Mouse (Mus musculus) heart, embryonic 11.5 days (tissue): Measurements from ENCODE around the gene Mrps21. TPM values are rescaled to one million over a fixed set of nuclear protein-coding genes. Genes with fewer than 3 reads are reported as not detected.

Source experiments
- ATAC-seq: fragments of 200-750 bp; cut with Nextera tagmentation; replicated peaks from 2 replicates; pipeline ENCODE4 v1.8.0; 2017; ENCODE audit warnings: moderate library complexity; ENCODE audit not compliant: insufficient number of reproducible peaks, low FRiP score, low TSS enrichment
- H3K27ac ChIP-seq: fragments of 300-500 bp; sonication (generic); 2 replicates; pipeline ENCODE4 v1.5.1; 2014; ENCODE audit warnings: mild to moderate bottlenecking, low read depth, low read length
- H3K27me3 ChIP-seq: fragments of 300-500 bp; sonication (generic); 2 replicates; pipeline ENCODE4 v1.6.1; 2014; ENCODE audit warnings: mild to moderate bottlenecking, low read length, mixed read lengths; ENCODE audit not compliant: control insufficient read depth, insufficient read depth
- H3K36me3 ChIP-seq: fragments of 300-500 bp; sonication (generic); 2 replicates; pipeline ENCODE4 v1.6.1; 2014; ENCODE audit warnings: mild to moderate bottlenecking, low read length, moderate library complexity, mixed read lengths; ENCODE audit not compliant: control insufficient read depth, insufficient read depth
- H3K4me1 ChIP-seq: fragments of 300-500 bp; sonication (generic); 2 replicates; pipeline ENCODE4 v1.6.1; 2014; ENCODE audit warnings: low read length; ENCODE audit not compliant: control insufficient read depth, insufficient read depth
- H3K4me2 ChIP-seq: fragments of 300-500 bp; sonication (generic); 2 replicates; pipeline ENCODE4 v1.6.1; 2014; ENCODE audit warnings: mild to moderate bottlenecking, moderate library complexity
- H3K4me3 ChIP-seq: fragments of 300-500 bp; sonication (generic); 2 replicates; pipeline ENCODE4 v1.5.1; 2014; ENCODE audit warnings: low read depth, low read length
- H3K9ac ChIP-seq: fragments of 300-500 bp; sonication (generic); 2 replicates; pipeline ENCODE4 v1.6.1; 2014; ENCODE audit warnings: mild to moderate bottlenecking, low read depth, low read length, moderate library complexity
- H3K9me3 ChIP-seq: fragments of 300-500 bp; sonication (generic); replicated peaks from 2 replicates; pipeline ENCODE4 v1.6.1; 2016; ENCODE audit warnings: low read length; ENCODE audit not compliant: control insufficient read depth
- WGBS: fragments of 180-500 bp; shearing (Covaris S2); extraction: QIAGEN DNeasy Blood & Tissue Kit; methylation state at CpG from one replicate; pipeline ENCODE4 v1.1.7; 2014; ENCODE audit not compliant: insufficient replicate concordance; 5-methylcytosine and 5-hydroxymethylcytosine counted together
- polyA plus RNA-seq: library from polyadenylated mRNA; unstranded; fragments of >200 nt; fragmentation: Nextera tagmentation; extraction: Ambion mirVana; gene quantifications from 2 replicates; pipeline ENCODE4 v1.2.1, GENCODE M21; 2014

Mrps21 gene
- polyA plus RNA-seq, 1 experiment from 2014 or later: 410 TPM

DNA sequence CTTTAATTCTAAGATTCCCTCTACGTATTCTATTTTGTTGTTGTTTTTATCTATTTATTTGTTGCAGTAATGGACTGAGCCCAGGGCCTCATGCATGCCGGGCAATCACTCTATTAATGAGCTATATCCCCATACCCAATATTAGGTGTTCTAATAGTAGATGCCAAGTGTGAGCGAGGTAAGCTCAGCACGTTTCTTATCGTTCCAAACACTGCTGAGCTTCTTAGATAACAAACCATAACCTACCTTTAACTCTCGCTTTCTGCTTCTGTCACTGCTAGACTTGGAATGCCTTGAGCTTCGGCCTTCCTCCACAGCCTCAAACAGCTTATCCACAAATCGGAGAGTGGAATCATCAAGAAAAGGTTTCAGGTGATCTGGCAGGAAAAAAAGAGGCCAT, 20.0 kb downstream of the Mrps21 start:
- Histone ChIP-seq H3K9me3 (no peaks in the 10 kb centered on the region), H3K9ac (no peak overlapping the region), H3K27me3 (no peaks in the 10 kb centered on the region), H3K36me3 (peaks cover 42% of the 10 kb centered on the region), H3K4me2 (no peak overlapping the region), H3K4me1 (peaks cover 11% of the 10 kb centered on the region; the same call in 1 of the 2 replicates), H3K4me3 (no peak overlapping the region), H3K27ac (no peak overlapping the region)
- no peak for ATAC-seq
- WGBS: 86% methylated on average over 8 of the region's 8 CpGs

DNA sequence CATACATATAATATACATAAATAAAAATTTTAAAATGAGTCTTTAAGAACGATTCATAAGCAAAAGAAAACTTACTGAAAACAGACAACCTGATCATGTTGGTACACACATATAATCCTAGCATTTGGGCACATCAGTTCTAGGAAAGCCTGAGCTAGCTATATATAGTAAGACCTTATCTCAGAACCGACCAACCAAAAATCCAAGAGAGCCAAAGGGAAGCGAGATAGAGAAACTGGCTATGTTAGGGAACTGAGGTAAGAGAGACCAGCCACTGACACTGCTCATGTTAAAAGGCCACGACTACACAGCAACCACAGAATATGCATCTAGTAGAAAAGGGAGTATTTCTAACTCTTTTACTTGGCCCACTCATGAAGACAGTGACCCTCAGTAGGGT, 20.7 kb downstream of the Mrps21 start:
- ATAC-seq: no peak; the same call in 1 of the 2 replicates
- no peak overlapping the region for H3K9ac ChIP-seq
- peaks cover 48% of the 10 kb centered on the region for H3K36me3 ChIP-seq
- WGBS: 44% methylated on average over 4 of the region's 4 CpGs
- no peak overlapping the region for H3K27ac ChIP-seq
- peaks cover 11% of the 10 kb centered on the region; the same call in 1 of the 2 replicates for H3K4me1 ChIP-seq
- no peak overlapping the region for H3K4me3 ChIP-seq
- no peak overlapping the region for H3K4me2 ChIP-seq
- H3K27me3 ChIP-seq: no peaks in the 10 kb centered on the region
- no peaks in the 10 kb centered on the region for H3K9me3 ChIP-seq

DNA sequence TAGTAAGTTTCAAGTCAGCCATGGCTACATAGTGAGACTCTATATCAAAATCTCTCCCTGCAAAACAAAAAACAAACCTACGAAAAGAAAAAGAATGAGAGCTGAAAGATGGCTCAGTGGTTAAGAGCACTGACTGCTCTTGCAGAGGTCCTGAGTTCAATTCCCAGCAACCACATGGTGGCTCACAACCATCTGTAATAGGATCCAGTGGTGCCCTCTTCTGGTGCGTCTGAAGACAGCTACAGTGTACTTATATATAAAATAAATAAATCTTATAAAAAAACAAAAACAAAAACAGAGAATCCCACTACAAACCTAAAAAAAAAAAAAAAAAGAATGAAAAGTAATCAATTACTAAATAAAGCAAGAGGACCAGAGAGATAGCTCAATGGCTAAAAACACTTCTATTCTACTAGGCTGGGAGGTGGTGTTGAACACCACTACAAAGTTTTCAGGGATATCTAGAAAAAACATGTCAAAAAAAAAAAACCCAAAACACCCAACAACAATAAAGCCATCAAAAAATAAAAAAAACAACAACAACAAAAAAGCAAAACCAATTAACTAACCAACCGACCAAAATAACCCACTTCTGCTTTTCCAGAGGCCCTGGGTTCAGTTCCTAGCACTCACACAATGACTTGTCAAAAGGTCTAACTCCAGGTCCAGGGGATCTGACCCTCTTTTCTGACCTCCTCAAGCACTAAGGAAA, 28.7 kb downstream of the Mrps21 start:
- no peaks in the 10 kb centered on the region for H3K27me3 ChIP-seq
- no peak overlapping the region for H3K4me3 ChIP-seq
- no peak overlapping the region for H3K4me2 ChIP-seq
- peaks cover 49% of the 10 kb centered on the region for H3K36me3 ChIP-seq
- no peaks in the 10 kb centered on the region for H3K9me3 ChIP-seq
- H3K4me1 ChIP-seq: no peaks in the 10 kb centered on the region
- ATAC-seq: no peak
- H3K27ac ChIP-seq: no peak overlapping the region
- H3K9ac ChIP-seq: no peak overlapping the region
- 88% methylated on average over 3 of the region's 3 CpGs for WGBS

DNA sequence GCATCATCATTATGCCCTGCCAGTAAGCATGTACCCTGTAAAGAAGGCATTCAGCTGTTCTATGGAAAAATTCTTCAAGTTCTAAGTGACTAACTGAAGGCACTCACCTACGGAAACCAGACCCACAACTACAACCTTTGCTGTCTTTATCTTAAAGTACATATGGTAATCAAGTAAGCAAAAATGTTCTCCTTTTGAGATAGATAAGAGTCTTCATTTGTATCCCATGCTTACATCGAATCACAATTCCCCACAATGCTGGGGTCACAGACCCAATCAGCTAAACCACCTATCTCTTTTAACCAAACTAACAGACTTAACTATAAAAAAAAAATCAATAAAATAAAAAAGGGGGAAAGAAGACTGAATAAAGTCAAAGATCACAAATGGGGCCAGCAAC, 32.1 kb downstream of the Mrps21 start:
- no peak for ATAC-seq
- 81% methylated on average over 2 of the region's 2 CpGs for WGBS
- Histone ChIP-seq H3K4me3 (no peak overlapping the region), H3K9me3 (no peaks in the 10 kb centered on the region), H3K9ac (no peak overlapping the region), H3K27me3 (no peaks in the 10 kb centered on the region), H3K27ac (no peak overlapping the region), H3K4me1 (no peaks in the 10 kb centered on the region), H3K36me3 (peaks cover 40% of the 10 kb centered on the region), H3K4me2 (no peak overlapping the region)

DNA sequence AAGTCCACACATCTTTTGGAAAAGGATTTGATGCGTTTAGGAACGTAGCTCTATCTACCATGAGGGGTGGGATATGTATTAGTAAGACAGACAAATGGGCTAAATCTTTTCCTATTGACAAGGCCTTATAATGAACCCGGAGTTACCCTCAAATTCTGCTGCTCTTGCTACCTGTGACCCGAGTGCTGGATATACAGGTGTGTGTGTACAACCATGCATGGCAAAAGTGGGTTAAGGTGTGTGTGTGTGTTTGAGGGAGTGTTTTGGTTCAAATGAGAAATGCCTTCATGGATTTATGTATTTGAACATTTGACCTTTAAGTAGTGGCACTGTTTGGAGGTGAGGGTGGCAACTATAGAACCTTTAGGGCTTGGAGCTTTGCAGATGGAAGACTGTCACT, 42.3 kb downstream of the Mrps21 start:
- Histone ChIP-seq H3K4me3 (no peak overlapping the region), H3K27me3 (no peaks in the 10 kb centered on the region), H3K36me3 (peaks cover 40% of the 10 kb centered on the region), H3K4me2 (no peak overlapping the region), H3K27ac (no peak overlapping the region), H3K9me3 (no peaks in the 10 kb centered on the region), H3K4me1 (no peaks in the 10 kb centered on the region), H3K9ac (no peak overlapping the region)
- WGBS: 94% methylated on average over 4 of the region's 4 CpGs
- no peak for ATAC-seq

DNA sequence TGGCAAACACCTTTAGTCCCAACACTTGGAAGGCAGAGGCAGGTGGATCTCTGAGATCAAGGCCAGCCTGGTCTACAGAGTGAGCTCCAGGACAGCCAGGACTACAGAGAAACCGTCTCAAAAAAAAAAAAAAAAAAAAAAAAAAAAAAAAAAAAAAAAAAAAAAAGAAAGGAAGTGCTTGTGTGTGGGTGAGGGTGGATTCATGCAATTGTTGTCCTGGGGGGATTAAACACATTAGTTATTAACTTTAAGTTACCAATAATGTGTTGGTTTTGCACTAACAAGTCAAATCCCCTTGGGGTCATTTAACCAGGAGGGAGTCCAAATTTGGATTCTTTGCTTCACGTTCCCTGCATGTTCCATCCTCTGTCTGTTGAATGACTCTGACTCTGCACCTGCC, 45.0 kb downstream of the Mrps21 start:
- H3K9me3 ChIP-seq: no peaks in the 10 kb centered on the region
- no peaks in the 10 kb centered on the region for H3K27me3 ChIP-seq
- peaks cover 20% of the 10 kb centered on the region; the same call in 1 of the 2 replicates for H3K36me3 ChIP-seq
- 76% methylated on average over 2 of the region's 2 CpGs for WGBS
- H3K9ac ChIP-seq: no peak overlapping the region
- no peak overlapping the region for H3K4me3 ChIP-seq
- no peak overlapping the region for H3K4me2 ChIP-seq
- ATAC-seq: no peak
- no peak overlapping the region for H3K27ac ChIP-seq
- no peaks in the 10 kb centered on the region for H3K4me1 ChIP-seq

DNA sequence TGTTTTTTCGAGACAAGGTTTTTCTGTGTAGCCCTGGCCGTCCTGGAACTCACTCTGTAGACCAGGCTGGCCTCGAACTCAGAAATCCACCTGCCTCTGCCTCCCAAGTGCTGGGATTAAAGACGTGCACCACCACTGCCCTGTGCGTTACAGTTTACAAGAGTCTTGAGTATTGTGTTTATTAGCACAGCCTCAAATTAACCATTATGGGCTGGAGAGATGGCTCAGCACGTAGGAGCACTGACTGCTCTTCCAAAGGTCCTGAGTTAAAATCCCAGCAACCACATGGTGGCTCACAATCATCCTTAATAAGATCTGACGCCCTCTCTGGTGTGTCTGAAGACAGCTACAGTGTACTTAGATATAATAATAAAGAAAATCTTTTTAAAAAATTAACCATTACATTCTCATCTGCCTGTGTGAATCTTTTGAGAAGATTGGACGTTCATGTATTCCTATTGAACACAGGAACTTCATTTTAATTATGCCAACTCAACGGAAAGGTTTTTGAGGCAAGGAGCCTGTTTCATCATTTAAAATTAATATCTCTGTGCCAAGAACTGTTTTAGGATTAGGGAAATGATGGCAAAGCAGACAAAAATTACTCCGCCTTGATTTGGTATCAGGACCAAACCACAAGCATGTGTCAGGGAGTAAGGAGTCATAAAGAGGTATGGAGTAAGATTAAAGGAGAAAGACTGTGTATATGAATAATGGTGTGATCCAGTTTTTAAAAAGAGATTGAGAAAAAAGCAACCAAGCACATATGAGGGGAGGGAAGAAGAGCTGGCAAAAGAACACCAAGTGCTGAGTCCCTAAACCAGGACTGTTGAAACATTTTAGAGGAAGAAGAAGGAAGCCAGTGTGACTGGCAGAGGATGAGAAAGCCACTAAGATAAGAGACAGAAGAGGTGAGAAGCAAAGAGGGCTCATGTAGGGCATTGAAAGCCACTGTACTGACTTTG, 51.0 kb downstream of the Mrps21 start:
- H3K27ac ChIP-seq: peak overlapping the region; percentile 100
- peak overlapping the region; percentile 78 for H3K4me3 ChIP-seq
- H3K4me2 ChIP-seq: peak overlapping the region; percentile 71
- H3K36me3 ChIP-seq: no peaks in the 10 kb centered on the region
- ATAC-seq: no peak
- WGBS: 37% methylated on average over 10 of the region's 10 CpGs
- H3K27me3 ChIP-seq: no peaks in the 10 kb centered on the region
- H3K9me3 ChIP-seq: no peaks in the 10 kb centered on the region
- H3K4me1 ChIP-seq: peaks cover 3% of the 10 kb centered on the region; the same call in 1 of the 2 replicates
- peak overlapping the region; percentile 85 for H3K9ac ChIP-seq

DNA sequence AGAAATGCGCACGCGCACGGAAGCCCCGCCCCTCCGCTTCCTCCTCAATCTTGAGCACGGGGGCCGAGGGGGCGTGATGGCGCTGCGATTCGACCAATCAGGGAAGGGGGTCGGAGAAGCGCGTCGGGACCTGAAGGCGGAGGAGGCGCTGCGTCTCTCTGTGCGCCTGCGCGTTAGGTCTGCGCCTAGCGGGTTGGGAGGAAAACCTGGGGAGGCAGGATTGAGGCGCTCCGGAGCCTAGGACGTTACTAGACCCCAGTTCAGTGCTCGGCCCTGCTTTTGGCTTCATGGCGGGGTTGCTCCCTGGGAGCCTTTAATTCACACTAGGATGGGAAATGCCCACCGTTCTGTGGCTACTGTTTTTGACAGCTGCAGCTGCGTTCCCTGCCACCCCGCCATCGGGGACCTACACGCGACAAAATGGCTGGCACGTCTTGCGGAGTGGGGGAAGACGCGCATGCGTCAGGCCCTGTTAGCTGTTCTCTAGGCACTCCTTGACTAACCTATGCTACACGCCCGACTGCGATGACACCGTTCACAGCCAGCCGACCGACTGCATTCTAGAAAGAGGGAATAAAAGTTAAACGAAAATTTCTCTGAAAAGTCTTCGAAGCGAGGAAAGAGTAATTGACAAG, 51.9 kb downstream of the Mrps21 start:
- H3K4me2 ChIP-seq: peak overlapping the region; percentile 71
- peak overlapping the region; percentile 78 for H3K4me3 ChIP-seq
- H3K9me3 ChIP-seq: no peaks in the 10 kb centered on the region
- no peaks in the 10 kb centered on the region for H3K27me3 ChIP-seq
- H3K27ac ChIP-seq: peak overlapping the region; percentile 100
- H3K4me1 ChIP-seq: peaks cover 3% of the 10 kb centered on the region; the same call in 1 of the 2 replicates
- peak overlapping the region; percentile 99 for H3K9ac ChIP-seq
- peak; percentile 94 for ATAC-seq
- under 1% methylated on average over 49 of the region's 49 CpGs for WGBS
- no peaks in the 10 kb centered on the region for H3K36me3 ChIP-seq
